Mouse (Mus musculus): ENCODE measurements around the gene Gcgr. TPM values are rescaled to one million over a fixed set of nuclear protein-coding genes. Genes with fewer than 3 reads are reported as not detected.
A peak's percentile ranks its signal among the peaks of the same experiment; 100 is the strongest.
"Not testable (repeated sequence)": the region's sequence is repeated elsewhere in the genome, so short reads cannot be mapped to it uniquely, and the experiment has no call there.

Gene Gcgr
- polyA plus RNA-seq, 1 experiment, result 0.13 TPM

- no peak overlapping the region for H3K27ac ChIP-seq (ENCODE audit: insufficient read depth, low read length)
- no peaks in the 10 kb centered on the region for H3K4me1 ChIP-seq (ENCODE audit: control insufficient read depth, insufficient read depth, low read length)
- no peak overlapping the region for H3K4me3 ChIP-seq (ENCODE audit: insufficient read depth, low read length)
- TF ChIP-seq POLR2A (IDR thresholded peaks at IDR 0.05; ENCODE audit: extremely low read depth, insufficient read depth, low read length) (no peak), CTCF (IDR thresholded peaks at IDR 0.05; ENCODE audit: extremely low read depth, insufficient read depth, low read length) (no peak)
Observed at GRCm38 (mm10) chr11:120501701-120502100, 28.8 kb upstream of the Gcgr start.

GRCm38 (mm10) chr11:120505661-120506060, 24.8 kb upstream of the Gcgr start:
- TF ChIP-seq POLR2A (IDR thresholded peaks at IDR 0.05; ENCODE audit: extremely low read depth, insufficient read depth, low read length) (no peak), CTCF (IDR thresholded peaks at IDR 0.05; ENCODE audit: extremely low read depth, insufficient read depth, low read length) (no peak)
- H3K27ac ChIP-seq (ENCODE audit: insufficient read depth, low read length), result no peak overlapping the region
- H3K4me3 ChIP-seq (ENCODE audit: insufficient read depth, low read length), result no peak overlapping the region
- H3K4me1 ChIP-seq (ENCODE audit: control insufficient read depth, insufficient read depth, low read length), result no peaks in the 10 kb centered on the region

- Histone ChIP-seq H3K27ac (ENCODE audit: insufficient read depth, low read length) (no peak overlapping the region), H3K4me3 (ENCODE audit: insufficient read depth, low read length) (no peak overlapping the region), H3K4me1 (ENCODE audit: control insufficient read depth, insufficient read depth, low read length) (no peaks in the 10 kb centered on the region)
- TF ChIP-seq POLR2A (IDR thresholded peaks at IDR 0.05; ENCODE audit: extremely low read depth, insufficient read depth, low read length) (no peak), CTCF (IDR thresholded peaks at IDR 0.05; ENCODE audit: extremely low read depth, insufficient read depth, low read length) (peak; percentile 28; the same call in 1 of the 2 replicates)
Observed at GRCm38 (mm10) chr11:120506899-120507298, 23.6 kb upstream of the Gcgr start.

GRCm38 (mm10) chr11:120507611-120508289, 22.7 kb upstream of the Gcgr start:
- no peaks in the 10 kb centered on the region for H3K4me1 ChIP-seq (ENCODE audit: control insufficient read depth, insufficient read depth, low read length)
- no peak overlapping the region for H3K27ac ChIP-seq (ENCODE audit: insufficient read depth, low read length)
- TF ChIP-seq POLR2A (IDR thresholded peaks at IDR 0.05; ENCODE audit: extremely low read depth, insufficient read depth, low read length) (no peak), CTCF (IDR thresholded peaks at IDR 0.05; ENCODE audit: extremely low read depth, insufficient read depth, low read length) (no peak)
- no peak overlapping the region for H3K4me3 ChIP-seq (ENCODE audit: insufficient read depth, low read length)

- no peak overlapping the region for H3K27ac ChIP-seq (ENCODE audit: insufficient read depth, low read length)
- no peak overlapping the region for H3K4me3 ChIP-seq (ENCODE audit: insufficient read depth, low read length)
- TF ChIP-seq CTCF (IDR thresholded peaks at IDR 0.05; ENCODE audit: extremely low read depth, insufficient read depth, low read length) (no peak), POLR2A (IDR thresholded peaks at IDR 0.05; ENCODE audit: extremely low read depth, insufficient read depth, low read length) (no peak)
- no peaks in the 10 kb centered on the region for H3K4me1 ChIP-seq (ENCODE audit: control insufficient read depth, insufficient read depth, low read length)
Observed at GRCm38 (mm10) chr11:120508290-120508870, 22.1 kb upstream of the Gcgr start.

- TF ChIP-seq POLR2A (IDR thresholded peaks at IDR 0.05; ENCODE audit: extremely low read depth, insufficient read depth, low read length) (no peak), CTCF (IDR thresholded peaks at IDR 0.05; ENCODE audit: extremely low read depth, insufficient read depth, low read length) (no peak)
- Histone ChIP-seq H3K4me1 (ENCODE audit: control insufficient read depth, insufficient read depth, low read length) (no peaks in the 10 kb centered on the region), H3K4me3 (ENCODE audit: insufficient read depth, low read length) (no peak overlapping the region), H3K27ac (ENCODE audit: insufficient read depth, low read length) (no peak overlapping the region)
Observed at GRCm38 (mm10) chr11:120509940-120510339, 20.6 kb upstream of the Gcgr start.

GRCm38 (mm10) chr11:120510375-120511030, 20.0 kb upstream of the Gcgr start:
- H3K4me1 ChIP-seq (ENCODE audit: control insufficient read depth, insufficient read depth, low read length), result no peaks in the 10 kb centered on the region
- TF ChIP-seq CTCF (IDR thresholded peaks at IDR 0.05; ENCODE audit: extremely low read depth, insufficient read depth, low read length) (no peak), POLR2A (IDR thresholded peaks at IDR 0.05; ENCODE audit: extremely low read depth, insufficient read depth, low read length) (no peak)
- H3K27ac ChIP-seq (ENCODE audit: insufficient read depth, low read length), result no peak overlapping the region
- no peak overlapping the region for H3K4me3 ChIP-seq (ENCODE audit: insufficient read depth, low read length)

- no peak overlapping the region for H3K27ac ChIP-seq (ENCODE audit: insufficient read depth, low read length)
- TF ChIP-seq CTCF (IDR thresholded peaks at IDR 0.05; ENCODE audit: extremely low read depth, insufficient read depth, low read length) (no peak), POLR2A (IDR thresholded peaks at IDR 0.05; ENCODE audit: extremely low read depth, insufficient read depth, low read length) (no peak)
- H3K4me1 ChIP-seq (ENCODE audit: control insufficient read depth, insufficient read depth, low read length), result no peaks in the 10 kb centered on the region
- no peak overlapping the region for H3K4me3 ChIP-seq (ENCODE audit: insufficient read depth, low read length)
Observed at GRCm38 (mm10) chr11:120512790-120513453, 17.6 kb upstream of the Gcgr start.

GRCm38 (mm10) chr11:120514262-120514661, 16.2 kb upstream of the Gcgr start:
- H3K4me3 ChIP-seq (ENCODE audit: insufficient read depth, low read length); H3K4me1 ChIP-seq (ENCODE audit: control insufficient read depth, insufficient read depth, low read length); H3K27ac ChIP-seq (ENCODE audit: insufficient read depth, low read length): not testable (repeated sequence)
